Mouse (Mus musculus): ENCODE measurements around the gene Hcn2. TPM values are rescaled to one million over a fixed set of nuclear protein-coding genes. Genes with fewer than 3 reads are reported as not detected.

Hcn2 gene
- polyA plus RNA-seq, 2 experiments = 0.18 to 0.70 TPM

DNA sequence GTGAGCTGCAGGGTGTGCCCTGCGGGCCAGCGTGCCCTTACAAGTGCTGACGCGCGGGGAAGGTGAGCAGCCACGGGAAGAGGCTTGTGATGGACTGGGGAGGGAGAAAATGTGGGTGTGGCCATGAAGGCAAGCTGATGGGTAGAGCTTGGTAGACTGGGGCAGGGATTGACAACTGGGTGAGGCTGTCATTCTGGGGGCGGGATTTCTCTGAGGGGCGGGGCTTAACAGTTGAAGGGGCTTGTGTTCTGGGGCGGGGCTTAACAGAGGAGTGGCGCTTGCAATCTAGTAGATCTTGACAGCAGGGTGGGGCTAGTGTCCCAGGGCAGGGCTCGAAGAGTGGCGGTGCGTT is 64.2 kb downstream of the Hcn2 start:
- DNase-seq (ENCODE audit: low spot score) = no peak
- ATAC-seq (ENCODE audit: low FRiP score, low read depth) = peak; percentile 6
- TF ChIP-seq POLR2A (IDR thresholded peaks at IDR 0.05; ENCODE audit: borderline replicate concordance, extremely low read depth, insufficient read depth, insufficient read length) = no peak
- H3K36me3 ChIP-seq (ENCODE audit: control insufficient read depth, insufficient read depth, low read length) = no peaks in the 10 kb centered on the region
- WGBS = 4% methylated on average over 12 of the region's 13 CpGs
- no peak overlapping the region for H3K9ac ChIP-seq (ENCODE audit: low read depth, low read length, severe bottlenecking)
- peaks cover 22% of the 10 kb centered on the region for H3K4me1 ChIP-seq (ENCODE audit: control insufficient read depth, insufficient read depth, low read length)
- no peaks in the 10 kb centered on the region for H3K27me3 ChIP-seq (ENCODE audit: control insufficient read depth, insufficient read depth, low read length)
- H3K27ac ChIP-seq (replicated peaks; ENCODE audit: low read depth, low read length) = no peak overlapping the region
- H3K4me2 ChIP-seq (replicated peaks; ENCODE audit: low read depth, low read length, severe bottlenecking) = peak overlapping the region; percentile 72
- H3K4me3 ChIP-seq (replicated peaks; ENCODE audit: low read length) = peak overlapping the region; percentile 34
- no peaks in the 10 kb centered on the region for H3K9me3 ChIP-seq (ENCODE audit: control insufficient read depth, low read length)

DNA sequence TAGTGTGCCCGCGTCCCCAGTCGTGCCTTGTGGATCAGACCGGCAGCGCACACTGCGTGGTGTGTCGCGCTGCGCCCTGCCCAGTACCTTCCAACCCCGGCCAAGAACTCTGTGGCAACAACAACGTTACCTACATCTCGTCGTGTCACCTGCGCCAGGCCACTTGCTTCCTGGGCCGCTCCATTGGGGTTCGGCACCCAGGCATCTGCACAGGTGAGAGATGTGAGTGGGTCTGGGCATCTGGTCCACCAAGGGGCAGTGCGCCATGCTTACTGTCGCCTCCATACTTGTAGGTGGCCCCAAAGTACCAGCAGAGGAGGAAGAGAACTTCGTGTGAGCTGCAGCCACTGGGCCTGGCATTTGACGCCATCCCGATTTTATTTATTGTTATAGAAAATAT is 64.7 kb downstream of the Hcn2 start:
- Histone ChIP-seq H3K27ac (replicated peaks; ENCODE audit: low read depth, low read length) (no peak overlapping the region), H3K4me1 (ENCODE audit: control insufficient read depth, insufficient read depth, low read length) (peaks cover 22% of the 10 kb centered on the region), H3K36me3 (ENCODE audit: control insufficient read depth, insufficient read depth, low read length) (no peaks in the 10 kb centered on the region), H3K4me3 (replicated peaks; ENCODE audit: low read length) (peak overlapping the region; percentile 34), H3K4me2 (replicated peaks; ENCODE audit: low read depth, low read length, severe bottlenecking) (peak overlapping the region; percentile 72), H3K27me3 (ENCODE audit: control insufficient read depth, insufficient read depth, low read length) (no peaks in the 10 kb centered on the region), H3K9me3 (ENCODE audit: control insufficient read depth, low read length) (no peaks in the 10 kb centered on the region), H3K9ac (ENCODE audit: low read depth, low read length, severe bottlenecking) (no peak overlapping the region)
- ATAC-seq (ENCODE audit: low FRiP score, low read depth) (no peak), DNase-seq (ENCODE audit: low spot score) (no peak)
- TF ChIP-seq POLR2A (IDR thresholded peaks at IDR 0.05; ENCODE audit: borderline replicate concordance, extremely low read depth, insufficient read depth, insufficient read length) = no peak
- WGBS = 30% methylated on average over 21 of the region's 21 CpGs

DNA sequence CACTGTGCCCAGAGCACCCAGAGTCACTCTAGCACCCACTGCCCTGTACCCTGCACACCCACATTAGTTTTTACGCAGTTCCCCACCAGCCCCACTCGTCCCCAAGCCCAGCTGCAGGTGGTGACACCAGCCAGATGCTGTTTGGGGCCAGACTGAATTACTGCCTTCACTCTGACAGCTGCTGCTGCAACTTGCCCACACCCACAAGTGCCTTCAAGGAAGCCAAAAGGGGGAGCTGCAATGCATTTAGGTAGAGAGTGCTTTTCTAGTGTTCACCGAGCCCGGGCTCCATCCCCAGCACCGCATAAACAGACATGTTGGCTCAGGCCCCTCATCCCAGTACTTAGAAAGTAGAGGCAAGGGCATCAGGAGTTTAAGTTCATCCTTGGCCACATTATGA is 65.5 kb downstream of the Hcn2 start:
- WGBS = 46% methylated on average over 5 of the region's 5 CpGs
- Histone ChIP-seq H3K4me1 (ENCODE audit: control insufficient read depth, insufficient read depth, low read length) (peaks cover 19% of the 10 kb centered on the region), H3K9me3 (ENCODE audit: control insufficient read depth, low read length) (no peaks in the 10 kb centered on the region), H3K36me3 (ENCODE audit: control insufficient read depth, insufficient read depth, low read length) (no peaks in the 10 kb centered on the region), H3K27ac (replicated peaks; ENCODE audit: low read depth, low read length) (no peak overlapping the region), H3K27me3 (ENCODE audit: control insufficient read depth, insufficient read depth, low read length) (no peaks in the 10 kb centered on the region), H3K4me3 (replicated peaks; ENCODE audit: low read length) (no peak overlapping the region), H3K9ac (ENCODE audit: low read depth, low read length, severe bottlenecking) (no peak overlapping the region), H3K4me2 (replicated peaks; ENCODE audit: low read depth, low read length, severe bottlenecking) (no peak overlapping the region)
- ATAC-seq (ENCODE audit: low FRiP score, low read depth) = no peak
- no peak for DNase-seq (ENCODE audit: low spot score)
- TF ChIP-seq POLR2A (IDR thresholded peaks at IDR 0.05; ENCODE audit: borderline replicate concordance, extremely low read depth, insufficient read depth, insufficient read length) = no peak

DNA sequence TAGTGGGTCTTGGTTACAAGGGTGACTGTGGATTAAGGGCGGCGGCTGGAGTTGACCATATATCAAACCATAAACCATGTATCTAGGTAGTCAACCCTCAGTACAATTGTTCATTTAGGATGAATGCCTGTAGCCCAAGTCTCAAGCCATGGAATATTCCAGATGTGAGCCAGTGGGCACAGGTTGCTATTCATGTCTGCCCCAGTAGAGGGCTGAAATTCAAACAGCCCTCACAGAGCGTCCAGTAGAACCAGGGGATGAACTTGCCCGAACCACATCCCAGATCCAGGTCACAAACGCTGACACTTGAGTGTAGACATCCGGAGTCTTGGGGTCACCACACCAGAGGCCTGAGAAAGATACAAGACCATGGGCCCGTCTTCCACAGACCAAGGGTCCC is 66.6 kb downstream of the Hcn2 start:
- H3K27ac ChIP-seq (replicated peaks; ENCODE audit: low read depth, low read length) = no peak overlapping the region
- no peak overlapping the region for H3K4me2 ChIP-seq (replicated peaks; ENCODE audit: low read depth, low read length, severe bottlenecking)
- H3K9me3 ChIP-seq (ENCODE audit: control insufficient read depth, low read length) = no peaks in the 10 kb centered on the region
- 61% methylated on average over 7 of the region's 7 CpGs for WGBS
- DNase-seq (ENCODE audit: low spot score) (no peak), ATAC-seq (ENCODE audit: low FRiP score, low read depth) (no peak)
- H3K4me3 ChIP-seq (replicated peaks; ENCODE audit: low read length) = no peak overlapping the region
- no peak for TF ChIP-seq POLR2A (IDR thresholded peaks at IDR 0.05; ENCODE audit: borderline replicate concordance, extremely low read depth, insufficient read depth, insufficient read length)
- peaks cover 9% of the 10 kb centered on the region; the same call in 1 of the 2 replicates for H3K4me1 ChIP-seq (ENCODE audit: control insufficient read depth, insufficient read depth, low read length)
- H3K27me3 ChIP-seq (ENCODE audit: control insufficient read depth, insufficient read depth, low read length) = no peaks in the 10 kb centered on the region
- no peak overlapping the region for H3K9ac ChIP-seq (ENCODE audit: low read depth, low read length, severe bottlenecking)
- H3K36me3 ChIP-seq (ENCODE audit: control insufficient read depth, insufficient read depth, low read length) = no peaks in the 10 kb centered on the region

DNA sequence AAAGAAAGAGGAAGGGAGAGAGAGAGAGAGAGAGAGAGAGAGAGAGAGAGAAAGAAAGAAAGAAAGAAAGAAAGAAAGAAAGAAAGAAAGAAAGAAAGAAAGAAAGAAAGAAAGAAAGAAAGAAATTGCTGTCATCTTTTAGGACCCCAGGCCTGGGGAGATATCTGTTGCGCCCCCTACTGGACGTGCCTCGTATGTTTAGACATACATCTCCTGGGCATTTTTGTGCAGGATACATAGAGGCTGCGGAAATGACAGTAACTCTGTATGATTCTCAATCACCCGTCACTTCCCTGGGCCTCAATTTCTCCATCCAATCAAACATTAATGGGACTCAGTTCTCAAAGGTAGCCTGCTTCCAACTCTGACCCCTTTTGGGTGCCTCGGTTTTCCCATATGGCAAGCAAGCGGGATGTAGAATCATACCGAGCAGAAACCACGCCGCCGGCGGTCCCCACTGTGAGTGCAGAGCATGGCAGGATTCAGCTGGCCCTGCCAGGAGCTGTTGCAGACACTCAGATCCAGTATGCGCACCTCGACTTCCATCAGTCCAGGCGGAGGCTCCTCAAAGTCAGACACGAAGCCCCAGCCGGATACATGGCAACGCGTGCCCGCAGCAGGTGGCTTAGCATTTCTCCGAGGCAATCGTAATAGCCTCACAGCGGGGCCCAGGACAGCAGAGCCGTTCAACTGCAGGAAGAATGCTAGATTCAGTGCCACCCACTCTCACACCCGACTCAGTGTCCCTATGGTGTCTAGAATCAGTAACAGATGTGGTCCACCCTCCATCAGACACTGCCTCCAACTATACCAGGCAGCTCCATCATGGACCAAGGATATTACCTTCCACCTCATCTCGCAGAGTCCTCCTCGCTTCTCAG is 67.7 kb downstream of the Hcn2 start:
- Histone ChIP-seq H3K4me3 (replicated peaks; ENCODE audit: low read length) (no peak overlapping the region), H3K9me3 (ENCODE audit: control insufficient read depth, low read length) (no peaks in the 10 kb centered on the region), H3K27ac (replicated peaks; ENCODE audit: low read depth, low read length) (no peak overlapping the region), H3K36me3 (ENCODE audit: control insufficient read depth, insufficient read depth, low read length) (no peaks in the 10 kb centered on the region), H3K9ac (ENCODE audit: low read depth, low read length, severe bottlenecking) (no peak overlapping the region), H3K27me3 (ENCODE audit: control insufficient read depth, insufficient read depth, low read length) (no peaks in the 10 kb centered on the region), H3K4me2 (replicated peaks; ENCODE audit: low read depth, low read length, severe bottlenecking) (no peak overlapping the region), H3K4me1 (ENCODE audit: control insufficient read depth, insufficient read depth, low read length) (0 out of 2 replicates have a peak, but pooled peaks cover 7% of the 10 kb centered on the region)
- 36% methylated on average over 27 of the region's 27 CpGs for WGBS
- no peak for TF ChIP-seq POLR2A (IDR thresholded peaks at IDR 0.05; ENCODE audit: borderline replicate concordance, extremely low read depth, insufficient read depth, insufficient read length)
- DNase-seq (ENCODE audit: low spot score) (peak; percentile 49), ATAC-seq (ENCODE audit: low FRiP score, low read depth) (no peak)

Other genes starting within 250 kb of the Hcn2 start
- not detected in 2 replicates for gene Vmn2r83, start 247.9 kb upstream of the Hcn2 start, polyA plus RNA-seq (2012; rRNA removed)
- not detected in 2 replicates for gene Vmn2r83, start 247.9 kb upstream of the Hcn2 start, polyA plus RNA-seq (2014; fragmentation: Nextera tagmentation; extraction: Ambion mirVana)
- 15.9 and 21.9 TPM in 2 replicates for gene Plpp2, start 182.8 kb upstream of the Hcn2 start, polyA plus RNA-seq (2012; rRNA removed)
- gene Plpp2, start 182.8 kb upstream of the Hcn2 start, polyA plus RNA-seq (2014; fragmentation: Nextera tagmentation; extraction: Ambion mirVana) = 26.1 and 27.7 TPM in 2 replicates
- gene Mier2, start 161.4 kb upstream of the Hcn2 start, polyA plus RNA-seq (2012; rRNA removed) = 162 and 237 TPM in 2 replicates
- 56.5 and 69.8 TPM in 2 replicates for gene Mier2, start 161.4 kb upstream of the Hcn2 start, polyA plus RNA-seq (2014; fragmentation: Nextera tagmentation; extraction: Ambion mirVana)
- not detected in 2 replicates for gene Theg, start 129.3 kb upstream of the Hcn2 start, polyA plus RNA-seq (2012; rRNA removed)
- gene Theg, start 129.3 kb upstream of the Hcn2 start, polyA plus RNA-seq (2014; fragmentation: Nextera tagmentation; extraction: Ambion mirVana) = not detected in 2 replicates
- 1.0 and 1.2 TPM in 2 replicates for gene C2cd4c, start 102.6 kb upstream of the Hcn2 start, polyA plus RNA-seq (2012; rRNA removed)
- gene C2cd4c, start 102.6 kb upstream of the Hcn2 start, polyA plus RNA-seq (2014; fragmentation: Nextera tagmentation; extraction: Ambion mirVana) = not detected in 2 replicates
- gene Shc2, start 78.7 kb upstream of the Hcn2 start, polyA plus RNA-seq (2012; rRNA removed) = 30.2 and 33.0 TPM in 2 replicates
- 9.0 and 10.1 TPM in 2 replicates for gene Shc2, start 78.7 kb upstream of the Hcn2 start, polyA plus RNA-seq (2014; fragmentation: Nextera tagmentation; extraction: Ambion mirVana)
- gene Odf3l2, start 70.9 kb upstream of the Hcn2 start, polyA plus RNA-seq (2012; rRNA removed) = 0.14 and 0.22 TPM in 2 replicates
- 0.15 TPM in 1 of 2 replicates, not detected in the other for gene Odf3l2, start 70.9 kb upstream of the Hcn2 start, polyA plus RNA-seq (2014; fragmentation: Nextera tagmentation; extraction: Ambion mirVana)
- gene Madcam1, start 52.1 kb upstream of the Hcn2 start, polyA plus RNA-seq (2012; rRNA removed) = 5.0 and 8.4 TPM in 2 replicates
- 8.2 and 11.5 TPM in 2 replicates for gene Madcam1, start 52.1 kb upstream of the Hcn2 start, polyA plus RNA-seq (2014; fragmentation: Nextera tagmentation; extraction: Ambion mirVana)
- 44.6 and 57.4 TPM in 2 replicates for gene Tpgs1, start 47.3 kb upstream of the Hcn2 start, polyA plus RNA-seq (2012; rRNA removed)
- gene Tpgs1, start 47.3 kb upstream of the Hcn2 start, polyA plus RNA-seq (2014; fragmentation: Nextera tagmentation; extraction: Ambion mirVana) = 66.0 and 67.0 TPM in 2 replicates
- 138 and 156 TPM in 2 replicates for gene Cdc34, start 34.4 kb upstream of the Hcn2 start, polyA plus RNA-seq (2012; rRNA removed)
- gene Cdc34, start 34.4 kb upstream of the Hcn2 start, polyA plus RNA-seq (2014; fragmentation: Nextera tagmentation; extraction: Ambion mirVana) = 106 and 110 TPM in 2 replicates
- gene Gzmm, start 27.6 kb upstream of the Hcn2 start, polyA plus RNA-seq (2012; rRNA removed) = 1.1 and 1.4 TPM in 2 replicates
- 0.66 and 0.82 TPM in 2 replicates for gene Gzmm, start 27.6 kb upstream of the Hcn2 start, polyA plus RNA-seq (2014; fragmentation: Nextera tagmentation; extraction: Ambion mirVana)
- 763 and 866 TPM in 2 replicates for gene Bsg, start 12.1 kb upstream of the Hcn2 start, polyA plus RNA-seq (2012; rRNA removed)
- gene Bsg, start 12.1 kb upstream of the Hcn2 start, polyA plus RNA-seq (2014; fragmentation: Nextera tagmentation; extraction: Ambion mirVana) = 805 and 825 TPM in 2 replicates
- gene Polrmt, start 29.9 kb downstream of the Hcn2 start, polyA plus RNA-seq (2012; rRNA removed) = 64.1 and 75.3 TPM in 2 replicates
- 33.4 and 36.6 TPM in 2 replicates for gene Polrmt, start 29.9 kb downstream of the Hcn2 start, polyA plus RNA-seq (2014; fragmentation: Nextera tagmentation; extraction: Ambion mirVana)
- 0.13 and 0.22 TPM in 2 replicates for gene Fgf22, start 38.4 kb downstream of the Hcn2 start, polyA plus RNA-seq (2012; rRNA removed)
- gene Fgf22, start 38.4 kb downstream of the Hcn2 start, polyA plus RNA-seq (2014; fragmentation: Nextera tagmentation; extraction: Ambion mirVana) = 0.21 and 0.80 TPM in 2 replicates
- 176 and 229 TPM in 2 replicates for gene Rnf126, start 50.3 kb downstream of the Hcn2 start, polyA plus RNA-seq (2012; rRNA removed)
- gene Rnf126, start 50.3 kb downstream of the Hcn2 start, polyA plus RNA-seq (2014; fragmentation: Nextera tagmentation; extraction: Ambion mirVana) = 100 and 103 TPM in 2 replicates
- 11.6 and 14.7 TPM in 2 replicates for gene Fstl3, start 60.6 kb downstream of the Hcn2 start, polyA plus RNA-seq (2012; rRNA removed)
- gene Fstl3, start 60.6 kb downstream of the Hcn2 start, polyA plus RNA-seq (2014; fragmentation: Nextera tagmentation; extraction: Ambion mirVana) = 9.0 and 9.5 TPM in 2 replicates
- 0.04 and 0.06 TPM in 2 replicates for gene Prss57, start 74.3 kb downstream of the Hcn2 start, polyA plus RNA-seq (2012; rRNA removed)
- gene Prss57, start 74.3 kb downstream of the Hcn2 start, polyA plus RNA-seq (2014; fragmentation: Nextera tagmentation; extraction: Ambion mirVana) = not detected in 2 replicates
- 55.8 and 72.7 TPM in 2 replicates for gene Palm, start 76.9 kb downstream of the Hcn2 start, polyA plus RNA-seq (2012; rRNA removed)
- gene Palm, start 76.9 kb downstream of the Hcn2 start, polyA plus RNA-seq (2014; fragmentation: Nextera tagmentation; extraction: Ambion mirVana) = 76.2 and 83.8 TPM in 2 replicates
- gene Misp, start 104.4 kb downstream of the Hcn2 start, polyA plus RNA-seq (2012; rRNA removed) = 0.41 and 0.50 TPM in 2 replicates
- 0.54 and 1.2 TPM in 2 replicates for gene Misp, start 104.4 kb downstream of the Hcn2 start, polyA plus RNA-seq (2014; fragmentation: Nextera tagmentation; extraction: Ambion mirVana)
- gene Ptbp1, start 137.8 kb downstream of the Hcn2 start, polyA plus RNA-seq (2012; rRNA removed) = 536 and 644 TPM in 2 replicates
- gene Ptbp1, start 137.8 kb downstream of the Hcn2 start, polyA plus RNA-seq (2014; fragmentation: Nextera tagmentation; extraction: Ambion mirVana) = 262 and 279 TPM in 2 replicates
- gene Prtn3, start 157.8 kb downstream of the Hcn2 start, polyA plus RNA-seq (2012; rRNA removed) = 10.3 and 17.3 TPM in 2 replicates
- gene Prtn3, start 157.8 kb downstream of the Hcn2 start, polyA plus RNA-seq (2014; fragmentation: Nextera tagmentation; extraction: Ambion mirVana) = 5.9 and 8.2 TPM in 2 replicates
- gene Plppr3, start 158.0 kb downstream of the Hcn2 start, polyA plus RNA-seq (2012; rRNA removed) = 220 and 326 TPM in 2 replicates
- 61.5 and 79.7 TPM in 2 replicates for gene Plppr3, start 158.0 kb downstream of the Hcn2 start, polyA plus RNA-seq (2014; fragmentation: Nextera tagmentation; extraction: Ambion mirVana)
- 0.35 and 1.8 TPM in 2 replicates for gene Elane, start 169.6 kb downstream of the Hcn2 start, polyA plus RNA-seq (2012; rRNA removed)
- gene Elane, start 169.6 kb downstream of the Hcn2 start, polyA plus RNA-seq (2014; fragmentation: Nextera tagmentation; extraction: Ambion mirVana) = 0.62 and 1.2 TPM in 2 replicates
- 1.1 and 2.3 TPM in 2 replicates for gene Cfd, start 174.2 kb downstream of the Hcn2 start, polyA plus RNA-seq (2012; rRNA removed)
- not detected in 2 replicates for gene Cfd, start 174.2 kb downstream of the Hcn2 start, polyA plus RNA-seq (2014; fragmentation: Nextera tagmentation; extraction: Ambion mirVana)
- 54.6 and 73.8 TPM in 2 replicates for gene Med16, start 192.3 kb downstream of the Hcn2 start, polyA plus RNA-seq (2012; rRNA removed)
- gene Med16, start 192.3 kb downstream of the Hcn2 start, polyA plus RNA-seq (2014; fragmentation: Nextera tagmentation; extraction: Ambion mirVana) = 33.4 and 38.3 TPM in 2 replicates
- gene Gm26602, start 194.2 kb downstream of the Hcn2 start, polyA plus RNA-seq (2012; rRNA removed) = not detected in 2 replicates
- 6.6 TPM in 1 of 2 replicates, not detected in the other for gene Gm26602, start 194.2 kb downstream of the Hcn2 start, polyA plus RNA-seq (2014; fragmentation: Nextera tagmentation; extraction: Ambion mirVana)
- 2.5 and 2.8 TPM in 2 replicates for gene Kiss1r, start 200.3 kb downstream of the Hcn2 start, polyA plus RNA-seq (2012; rRNA removed)
- gene Kiss1r, start 200.3 kb downstream of the Hcn2 start, polyA plus RNA-seq (2014; fragmentation: Nextera tagmentation; extraction: Ambion mirVana) = 0.17 and 0.26 TPM in 2 replicates
- 158 and 219 TPM in 2 replicates for gene R3hdm4, start 204.6 kb downstream of the Hcn2 start, polyA plus RNA-seq (2012; rRNA removed)
- 141 and 152 TPM in 2 replicates for gene R3hdm4, start 204.6 kb downstream of the Hcn2 start, polyA plus RNA-seq (2014; fragmentation: Nextera tagmentation; extraction: Ambion mirVana)
- gene Arid3a, start 210.4 kb downstream of the Hcn2 start, polyA plus RNA-seq (2012; rRNA removed) = 8.6 and 12.6 TPM in 2 replicates
- 4.8 and 5.0 TPM in 2 replicates for gene Arid3a, start 210.4 kb downstream of the Hcn2 start, polyA plus RNA-seq (2014; fragmentation: Nextera tagmentation; extraction: Ambion mirVana)
- 58.7 and 78.5 TPM in 2 replicates for gene Wdr18, start 243.5 kb downstream of the Hcn2 start, polyA plus RNA-seq (2012; rRNA removed)
- 99.8 and 106 TPM in 2 replicates for gene Wdr18, start 243.5 kb downstream of the Hcn2 start, polyA plus RNA-seq (2014; fragmentation: Nextera tagmentation; extraction: Ambion mirVana)